Mouse (Mus musculus): ENCODE data around the gene Tas2r104. TPM values are rescaled to one million over a fixed set of nuclear protein-coding genes. Genes with fewer than 3 reads are reported as not detected.

The Tas2r104 gene
- not detected in 2 replicates for polyA plus RNA-seq (2012; rRNA removed)

DNA sequence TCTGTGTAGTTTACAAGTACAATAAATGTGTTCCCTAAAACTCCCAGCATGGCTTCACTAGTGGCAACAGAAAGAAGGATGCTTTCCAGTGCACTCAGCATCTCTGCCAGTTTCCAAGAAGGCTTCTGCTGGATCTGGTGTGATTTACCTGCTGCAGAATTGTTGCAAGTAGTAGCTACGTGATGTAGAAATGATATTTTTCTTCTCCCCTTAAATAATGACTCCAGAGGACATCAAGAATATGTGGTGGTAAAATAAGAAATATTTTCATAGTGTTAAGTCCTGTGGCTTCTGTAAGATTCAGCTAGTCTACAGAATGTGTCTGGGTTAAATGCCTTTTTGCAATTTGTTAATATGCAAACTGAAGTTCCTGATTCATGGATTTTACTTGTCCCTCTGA lies at the start of gene Tas2r104:
Gene Tas2r104 (minus strand): TSS at position 101 of the 400 bp plus-strand sequence.

DNA sequence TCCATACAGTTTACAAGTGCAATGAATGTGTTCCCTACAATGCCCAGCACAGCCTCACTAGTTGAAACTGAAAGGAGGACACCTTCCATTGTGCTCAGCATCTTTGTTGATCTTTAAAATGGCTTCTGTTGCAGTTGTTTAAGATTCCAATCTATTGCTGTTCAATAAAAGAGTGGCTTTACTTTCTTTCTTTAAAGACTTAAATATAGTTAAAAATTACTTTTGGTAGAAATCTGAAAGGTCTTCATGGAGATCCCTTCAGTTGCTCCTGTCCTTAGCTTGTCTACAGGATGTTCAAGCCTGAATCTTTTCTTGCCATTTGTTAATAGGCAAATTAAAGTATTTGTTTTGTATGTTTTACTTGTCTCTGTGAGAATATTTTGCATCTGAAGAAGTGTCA lies 4.4 kb upstream of the Tas2r104 start, which contains the start of gene Tas2r114:
Gene Tas2r114 (minus strand): TSS at position 101 of the 400 bp plus-strand sequence.

GRCm38 (mm10) chr6:131687395-131687794 lies 1.9 kb upstream of the Tas2r104 start, which contains the start of gene Tas2r105:
TSS of gene Tas2r105 (minus strand) at chr6:131687495.

DNA sequence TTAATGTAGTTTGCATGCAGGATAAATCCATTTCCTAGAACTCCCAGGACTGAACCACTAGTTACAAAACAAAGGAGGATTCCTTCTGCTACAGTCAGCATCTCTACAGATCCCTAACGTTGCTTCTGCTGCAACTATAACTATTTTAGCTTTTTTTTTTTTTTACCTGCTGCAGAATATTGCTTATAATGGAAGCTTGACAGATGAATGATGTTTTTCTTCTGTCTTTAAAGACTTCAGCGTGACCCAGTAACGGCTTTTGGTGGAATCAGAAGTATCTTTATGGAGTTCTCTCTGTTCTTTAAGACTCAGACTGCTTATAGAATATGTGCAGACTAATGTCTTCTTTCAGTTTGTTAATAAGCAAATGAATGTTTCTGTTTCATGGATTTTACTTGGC lies 6.8 kb downstream of the Tas2r104 start, which contains the start of gene Tas2r106:
Gene Tas2r106 (minus strand): TSS at position 101 of the 400 bp plus-strand sequence.

GRCm38 (mm10) chr6:131660049-131660448 lies 25.5 kb downstream of the Tas2r104 start, which contains the start of gene Tas2r107:
TSS of gene Tas2r107 (minus strand) at chr6:131660149.

Other genes starting within 250 kb of the Tas2r104 start
- gene 5430401F13Rik, start 199.3 kb downstream of the Tas2r104 start, polyA plus RNA-seq (2012; rRNA removed): not detected in 2 replicates
- not detected in 2 replicates for gene Gm6619, start 199.3 kb downstream of the Tas2r104 start, polyA plus RNA-seq (2012; rRNA removed)
- gene Tas2r130, start 54.8 kb downstream of the Tas2r104 start, polyA plus RNA-seq (2012; rRNA removed): not detected in 2 replicates
- gene Tas2r107, start 25.6 kb downstream of the Tas2r104 start, polyA plus RNA-seq (2012; rRNA removed): not detected in 2 replicates
- gene Tas2r106, start 6.9 kb downstream of the Tas2r104 start, polyA plus RNA-seq (2012; rRNA removed): not detected in 2 replicates
- not detected in 2 replicates for gene Tas2r105, start 1.8 kb upstream of the Tas2r104 start, polyA plus RNA-seq (2012; rRNA removed)
- gene Tas2r114, start 4.3 kb upstream of the Tas2r104 start, polyA plus RNA-seq (2012; rRNA removed): not detected in 2 replicates

Data from ovary, adult 2 months (tissue).